Mouse (Mus musculus) cerebellum, adult 2 months (tissue): ENCODE data around the gene Comp.

ENCODE experiments used
- CTCF ChIP-seq: fragments of 200-500 bp; IDR thresholded peaks from 2 replicates; pipeline ENCODE4 v1.5.1; 2011; ENCODE audit warnings: low read depth, mild to moderate bottlenecking, control low read depth, low read length, moderate library complexity, borderline replicate concordance; ENCODE audit not compliant: insufficient read depth
- POLR2A ChIP-seq: fragments of 200-500 bp; IDR thresholded peaks from 2 replicates; pipeline ENCODE4 v1.6.1; 2011; ENCODE audit warnings: low read length, control low read depth, borderline replicate concordance; ENCODE audit not compliant: insufficient read depth

- no peak for TF ChIP-seq POLR2A
- TF ChIP-seq CTCF, result no peak
Observed at GRCm38 (mm10) chr8:70371951-70372350, 1.4 kb upstream of the Comp start.
